Mouse (Mus musculus): Measurements from ENCODE around the gene Gm14408.
"Not testable (repeated sequence)": the region's sequence is repeated elsewhere in the genome, so short reads cannot be mapped to it uniquely, and the experiment has no call there.

Gene Gm14408

DNA sequence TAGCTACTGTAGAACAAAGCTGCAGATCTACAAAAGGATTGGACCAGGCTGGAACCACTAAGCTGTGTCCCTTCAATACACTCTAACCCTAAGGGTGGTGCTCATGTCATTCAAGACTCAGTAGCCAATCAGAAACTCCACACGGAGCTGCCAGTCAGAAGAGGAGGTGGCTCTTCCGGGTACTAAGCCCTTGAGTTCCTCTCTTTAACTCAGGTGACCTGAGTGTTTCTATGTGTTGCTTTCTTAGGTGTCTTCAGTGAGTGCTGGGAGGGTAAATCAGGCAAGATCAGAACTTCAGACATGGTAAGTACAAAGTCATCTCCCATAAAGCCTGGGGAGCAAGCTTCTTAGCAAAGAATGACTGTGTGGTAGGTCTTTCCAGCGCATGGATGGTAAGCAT is at the start of gene Gm14408:
Gene Gm14408, plus strand, starts transcription at position 301 of the 400 bp plus-strand sequence.
- not testable (repeated sequence) for DNase-seq (ENCODE audit: low spot score in 2 of 2)

GRCm38 (mm10) chr2:176798312-176798711 is 32.6 kb upstream of the Gm14408 start, which contains the start of gene Gm14295:
Gm14295 (plus strand) TSS chr2:176798612.
- not testable (repeated sequence) for DNase-seq (ENCODE audit: low spot score in 2 of 2)

DNA sequence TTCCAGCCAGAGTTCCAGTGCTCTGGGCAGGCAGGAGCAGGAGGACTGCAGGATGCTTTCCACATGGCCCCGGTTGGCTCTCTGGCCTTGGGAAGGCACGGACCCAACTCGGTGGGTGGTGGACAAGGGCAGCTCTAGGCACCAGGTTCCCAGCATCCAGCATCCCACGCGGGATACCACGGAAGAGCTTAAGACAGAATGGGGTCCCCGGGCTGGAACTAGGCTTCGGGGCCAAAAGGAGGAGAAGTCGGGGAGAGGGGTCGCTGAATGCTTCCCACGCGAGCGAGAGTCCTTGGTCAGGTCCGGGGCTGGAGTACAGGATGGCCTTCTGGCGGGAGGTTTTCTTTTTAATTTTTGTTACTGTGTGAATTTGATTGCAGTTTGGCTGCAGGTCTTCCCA is 32.2 kb upstream of the Gm14408 start:
- DNase-seq (ENCODE audit: low spot score in 2 of 2): not testable (repeated sequence)
